19 mouse cellular contexts compared by ENCODE assay signal in the genomic region with DNA sequence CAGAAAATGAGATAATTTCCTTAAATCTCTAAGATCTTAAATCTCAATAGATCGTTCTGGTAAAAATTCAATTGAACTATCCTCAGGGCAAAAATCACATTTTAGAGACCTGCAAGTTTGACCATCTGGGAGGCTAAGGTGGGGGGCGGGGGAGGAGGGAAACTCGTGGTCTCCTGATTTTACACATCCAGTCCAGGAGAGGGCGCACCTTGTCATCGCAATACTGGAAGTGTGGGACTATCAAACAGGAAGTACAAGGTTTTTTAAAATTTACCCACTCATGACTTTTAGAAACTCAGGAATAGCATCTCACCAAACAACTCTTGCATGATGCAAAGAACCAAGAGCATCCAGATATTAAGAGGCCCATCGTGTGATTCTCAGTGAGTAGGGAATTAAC.
DNase-seq lines count a peak whose midpoint lies in the region; ATAC-seq and TF ChIP-seq lines count a peak whose summit lies in the region.
"Had no signal": no experiment of that assay in that cellular context is flagged by ENCODE, and none has a peak within 500 bp of the region (broad histone marks: within the 10 kb centered on the region; RNA-seq: fewer than 3 reads in every experiment).

No protein-coding gene starts in this region.

- intact Hi-C loops in left cerebral cortex, postnatal 4 days (cut with DNase I), result no loop called here
- intact Hi-C loops in left cerebral cortex, postnatal 25 days (cut with DNase I), result no loop called here

- TF ChIP-seq CTCF in E14TG2a.4 (conservative IDR thresholded peaks at IDR 0.05; ENCODE audit: low read length), result peak; percentile 23; the same call in 1 of the 2 replicates
- TF ChIP-seq CTCF in brain, embryonic 14.5 days (IDR thresholded peaks at IDR 0.05; ENCODE audit: borderline replicate concordance, extremely low read depth, insufficient read depth, insufficient read length), result peak; percentile 32; the same call in 1 of the 2 replicates

- no peaks in the 10 kb centered on the region for H3K36me3 ChIP-seq in E14TG2a.4 (ENCODE audit: insufficient read depth, low read length)
- H3K36me3 ChIP-seq: forebrain, embryonic 12.5 days; limb, embryonic 15.5 days; midbrain, embryonic 15.5 days; neural tube, embryonic 12.5 days had no signal

- H3K27me3 ChIP-seq in E14TG2a.4 (ENCODE audit: insufficient read depth, low read length), result no peaks in the 10 kb centered on the region
- H3K27me3 ChIP-seq: forebrain, embryonic 12.5 days; limb, embryonic 15.5 days; midbrain, embryonic 15.5 days; neural tube, embryonic 12.5 days had no signal

- DNase-seq in embryo, embryonic 11 days, result peak; percentile 11
- no peak for DNase-seq in embryo, embryonic 9.5 days (ENCODE audit: extremely low spot score)
- peak; percentile 3 for DNase-seq in left cerebral cortex, postnatal 4 days
- no peak for DNase-seq in left cerebral cortex, postnatal 25 days (ENCODE audit: low spot score in 2 of 2)
- DNase-seq in brain, embryonic 14.5 days (ENCODE audit: low read depth), result no peak
- no peak for DNase-seq in frontal cortex, postnatal 14 days (ENCODE audit: low spot score in 2 of 2)
- DNase-seq: adrenal gland, postnatal 14 days; cerebellum, adult 9-11 months; heart, adult 2 months; heart, postnatal 10 days; lung, postnatal 4 days; thymus, postnatal 4 days had no signal

- no peak for ATAC-seq in megakaryocyte, adult 5-6 weeks (ENCODE audit: poor library complexity, severe bottlenecking)
- ATAC-seq: hindbrain, embryonic 16.5 days; midbrain, embryonic 15.5 days had no signal

- no peaks in the 10 kb centered on the region for H3K4me1 ChIP-seq in E14TG2a.4 (replicated peaks; ENCODE audit: low read depth, low read length)
- H3K4me1 ChIP-seq: forebrain, embryonic 12.5 days; limb, embryonic 15.5 days; midbrain, embryonic 15.5 days; neural tube, embryonic 12.5 days had no signal

- H3K4me3 ChIP-seq in E14TG2a.4 (replicated peaks; ENCODE audit: low read length), result no peak overlapping the region
- H3K4me3 ChIP-seq: forebrain, embryonic 12.5 days; heart, adult 2 months; limb, embryonic 15.5 days; midbrain, embryonic 15.5 days; neural tube, embryonic 12.5 days had no signal

- H3K9me3 ChIP-seq in E14TG2a.4 (ENCODE audit: low read length), result peaks cover 4% of the 10 kb centered on the region; the same call in 1 of the 2 replicates
- H3K9me3 ChIP-seq: forebrain, embryonic 12.5 days; limb, embryonic 15.5 days; midbrain, embryonic 15.5 days; neural tube, embryonic 12.5 days had no signal

- no peak for TF ChIP-seq POLR2A in brain, embryonic 14.5 days (IDR thresholded peaks at IDR 0.05; ENCODE audit: borderline replicate concordance, extremely low read depth, insufficient read depth, insufficient read length, poor library complexity, severe bottlenecking)

Comparison
In these comparisons a context has a peak if more than half of its experiments do, and no peak if none do; other contexts are left out.
1. DNase-seq: peak in embryo, embryonic 11 days (single experiment) and left cerebral cortex, postnatal 4 days (single experiment); none in embryo, embryonic 9.5 days (single experiment), left cerebral cortex, postnatal 25 days (0 of 2), brain, embryonic 14.5 days (single experiment) and frontal cortex, postnatal 14 days (0 of 2).